Mouse (Mus musculus): ENCODE results near the gene Slc12a9.

The Slc12a9 gene

DNA sequence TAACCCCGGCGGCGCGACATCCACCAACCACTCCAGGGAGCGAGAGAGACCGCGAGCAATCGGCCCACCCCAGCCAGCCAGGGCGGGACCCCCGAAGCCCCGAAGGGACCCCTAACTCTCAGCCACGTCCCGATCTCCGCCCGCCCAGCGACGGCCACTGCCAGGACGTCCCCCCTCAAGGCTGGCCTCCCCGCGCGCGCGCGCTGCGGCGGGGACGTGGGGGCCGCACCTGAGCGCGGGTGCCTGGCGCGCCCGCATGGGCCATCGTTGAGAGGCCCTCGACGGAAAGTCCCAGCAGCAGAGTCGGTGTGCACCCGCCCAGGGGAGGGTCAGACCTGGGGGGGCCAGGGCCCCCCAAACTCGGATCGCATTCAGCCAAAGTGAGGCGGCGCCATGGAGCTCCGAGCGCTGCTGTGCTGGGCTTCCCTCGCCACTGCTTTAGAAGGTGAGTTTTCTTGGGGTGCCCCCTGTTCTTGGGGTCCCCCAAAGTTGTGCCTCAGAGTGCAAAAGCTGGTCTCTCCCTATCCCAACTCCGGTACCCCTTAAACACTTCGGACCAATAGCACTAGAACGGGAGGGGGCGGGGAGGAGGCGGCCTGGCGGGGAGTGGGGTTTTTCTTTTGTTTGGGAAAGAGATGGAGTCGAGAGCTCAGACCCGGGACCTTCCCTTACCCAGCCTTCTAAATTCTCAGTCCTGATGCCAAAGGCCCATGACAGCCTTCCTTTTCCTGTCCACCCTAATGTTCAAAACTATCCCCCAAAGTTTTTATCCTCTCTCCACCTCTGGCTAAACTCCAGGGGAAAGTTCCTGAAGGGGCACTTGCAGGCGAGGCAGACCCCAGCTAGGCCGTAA, 17.0 kb upstream of the Slc12a9 start:
- ChIA-PET CTCF (interaction anchor here in 3 of 4 experiments (0.6 to 2.4 kb wide), 15 partner anchors 12 to 1018 kb away, joined by 3 to 16 read pairs (median 3); partner anchors contain the start of genes Pop7 (in 1 of the 3), Slc12a9 (in 1 of the 3) and Tfr2 (in 1 of the 3)), POLR2A (interaction anchor here in 3 of 4 experiments (0.6 to 4.9 kb wide), 22 partner anchors 8 to 436 kb away, joined by 3 to 76 read pairs (median 4); partner anchors contain the start of genes Slc12a9 (in 3 of the 3), Srrt (in 3 of the 3), Pop7 (in 2 of the 3) and Ache (in 1 of the 3))

DNA sequence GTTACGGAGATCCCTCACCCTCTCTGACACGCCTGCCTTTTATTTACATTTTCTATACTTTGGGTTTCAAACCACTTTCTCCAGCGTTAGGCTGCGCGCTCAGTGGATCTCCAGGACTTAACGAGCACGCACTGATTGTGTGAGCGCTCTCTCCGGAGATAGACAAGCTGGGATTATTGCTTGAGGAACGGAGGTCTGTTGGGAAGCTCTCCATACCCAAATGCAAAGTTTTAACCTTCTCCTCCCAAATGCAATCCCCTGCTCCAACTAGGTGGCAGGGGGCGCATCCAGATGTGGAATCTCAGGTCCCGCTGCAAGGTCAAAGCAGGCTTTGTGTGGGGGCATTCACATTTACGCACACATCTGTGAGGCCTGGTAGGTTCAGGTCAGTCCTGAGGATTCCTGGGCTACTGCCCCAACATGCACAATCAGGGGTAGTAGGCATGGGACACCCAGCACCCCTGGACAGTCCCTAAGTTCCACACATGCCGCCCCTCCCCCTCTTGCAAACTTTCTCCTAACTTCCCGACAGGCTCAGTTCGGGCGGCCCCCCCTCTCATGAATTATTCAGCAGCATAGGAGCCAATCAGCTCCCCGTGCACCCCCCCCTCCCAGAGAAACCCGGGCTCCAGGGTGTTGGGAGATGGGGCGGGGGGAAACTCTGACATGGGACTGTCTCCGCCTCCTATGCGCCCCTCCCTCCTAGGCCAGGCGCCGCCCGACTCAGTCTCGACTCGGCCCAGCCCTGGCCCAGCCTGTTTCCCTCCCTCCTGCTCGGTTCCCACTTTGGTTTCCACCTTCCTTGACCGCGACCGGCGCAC, 16.2 kb upstream of the Slc12a9 start, which contains the start of gene Ephb4:
Gene Ephb4, plus strand, starts transcription at position 726 of the 821 bp plus-strand sequence.
- ChIA-PET POLR2A (interaction anchor here (0.6 to 4.9 kb wide), 28 partner anchors 8 to 436 kb away, joined by 3 to 76 read pairs (median 5); partner anchors contain the start of genes Slc12a9 (in 3 of the 4), Srrt (in 3 of the 4), Pop7 (in 2 of the 4) and Ap1s1 (in 1 of the 4)), CTCF (interaction anchor here (0.6 to 2.4 kb wide), 20 partner anchors 8 to 1017 kb away, joined by 3 to 16 read pairs (median 4); partner anchors contain the start of genes Pop7 (in 1 of the 4), Slc12a9 (in 1 of the 4) and Tfr2 (in 1 of the 4))

DNA sequence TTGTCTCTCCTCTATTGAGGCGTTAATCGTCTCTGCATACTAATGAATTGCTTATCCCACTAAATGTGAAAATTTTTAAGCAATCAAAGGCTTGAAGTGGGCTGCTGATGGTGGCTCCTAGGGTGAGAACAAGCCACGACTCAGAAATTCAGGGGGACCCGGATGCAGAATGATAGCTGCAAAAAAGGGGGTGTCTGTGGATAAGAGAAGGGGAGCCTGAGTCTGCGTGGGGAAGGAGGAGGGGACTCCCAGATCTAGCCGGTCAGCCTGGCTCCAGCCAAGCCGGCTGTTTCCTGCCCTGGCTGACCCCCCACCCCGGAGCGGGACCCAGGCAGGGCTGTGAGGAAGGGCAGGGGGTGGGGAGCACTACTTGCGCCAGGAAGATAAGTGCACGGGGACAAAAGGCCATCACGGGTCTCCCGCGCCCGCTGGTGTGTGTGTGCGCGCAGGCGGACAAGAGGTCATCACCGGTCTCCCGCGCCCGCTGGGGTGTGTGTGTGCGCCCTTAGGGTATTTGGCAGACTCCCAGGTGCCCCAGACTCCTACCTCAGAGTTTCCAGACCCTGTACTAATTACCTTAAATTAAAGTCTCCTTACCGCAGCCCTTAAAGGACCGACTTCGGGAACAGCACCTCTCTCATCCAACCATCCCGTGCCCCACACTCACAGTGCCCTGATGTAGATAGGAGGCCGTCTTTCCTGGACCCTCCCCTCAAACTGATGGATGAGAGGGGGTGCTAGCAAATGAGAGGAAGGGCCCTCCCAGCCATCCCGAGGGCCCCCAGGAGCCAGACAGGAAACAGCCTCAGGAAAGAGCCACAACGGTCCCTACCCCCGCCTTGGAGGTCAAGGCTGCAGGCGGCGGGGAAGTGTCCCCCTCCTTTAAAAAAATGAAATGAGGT, 15.3 kb upstream of the Slc12a9 start:
- ChIA-PET CTCF (interaction anchor here (0.6 to 2.4 kb wide), 12 partner anchors 8 to 580 kb away, joined by 3 to 16 read pairs (median 4); partner anchors contain the start of gene Slc12a9 (in 1 of the 4)), POLR2A (interaction anchor here (0.6 to 4.9 kb wide), 23 partner anchors 9 to 400 kb away, joined by 3 to 76 read pairs (median 5); partner anchors contain the start of genes Slc12a9 (in 3 of the 4), Pop7 (in 2 of the 4) and Srrt (in 2 of the 4))

DNA sequence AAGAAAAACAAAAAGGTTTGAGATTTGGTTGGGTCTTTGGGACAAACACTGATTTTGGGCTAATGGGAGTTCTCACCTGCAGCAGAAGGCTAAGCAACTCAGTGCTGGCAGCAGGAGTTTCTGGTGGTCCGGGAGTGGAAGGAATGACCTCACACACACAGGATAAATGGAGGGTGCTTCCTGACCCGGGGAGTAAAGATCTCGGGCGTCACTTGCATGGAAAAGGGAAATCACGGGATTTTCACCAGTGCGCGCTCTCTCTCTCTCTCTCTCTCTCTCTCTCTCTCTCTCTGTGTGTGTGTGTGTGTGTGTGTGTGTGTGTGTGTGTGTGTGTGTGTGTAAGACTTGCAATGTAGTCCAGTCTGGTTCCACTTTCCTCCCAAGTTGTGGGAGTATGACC, 14.5 kb upstream of the Slc12a9 start:
- ChIA-PET POLR2A (interaction anchor here in 3 of 4 experiments (0.6 to 4.6 kb wide), 3 partner anchors 9 to 399 kb away, joined by 4 to 76 read pairs (median 16); no protein-coding TSS in a partner anchor), CTCF (interaction anchor here in 1 of 4 experiments (2.4 kb wide), 1 partner anchor 28 kb away, joined by 11 read pairs; no protein-coding TSS in a partner anchor)

DNA sequence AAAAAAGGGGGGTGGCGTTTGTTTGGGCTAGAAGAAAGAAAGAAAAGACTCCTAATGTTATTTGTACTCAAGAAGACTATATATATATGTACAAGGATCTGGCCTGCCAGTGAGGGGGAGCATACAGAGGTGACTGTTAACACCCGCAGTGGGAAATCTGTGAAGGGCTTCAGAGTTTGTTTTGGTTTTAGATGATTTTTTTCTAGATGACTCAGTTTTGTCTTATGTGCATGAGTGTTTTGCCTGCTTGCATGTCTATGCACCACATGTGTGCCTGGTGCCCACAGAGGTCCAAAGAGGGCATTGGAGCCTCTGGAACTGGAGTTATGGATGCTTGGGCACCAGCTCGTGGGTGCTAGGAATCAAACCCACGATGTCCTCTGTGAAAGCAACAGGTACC, 13.6 kb upstream of the Slc12a9 start:
- CTCF ChIA-PET, result no interaction called here
- POLR2A ChIA-PET, result interaction anchor here in 1 of 4 experiments (0.9 kb wide), 1 partner anchor 368 kb away, joined by 4 read pairs; no protein-coding TSS in a partner anchor

DNA sequence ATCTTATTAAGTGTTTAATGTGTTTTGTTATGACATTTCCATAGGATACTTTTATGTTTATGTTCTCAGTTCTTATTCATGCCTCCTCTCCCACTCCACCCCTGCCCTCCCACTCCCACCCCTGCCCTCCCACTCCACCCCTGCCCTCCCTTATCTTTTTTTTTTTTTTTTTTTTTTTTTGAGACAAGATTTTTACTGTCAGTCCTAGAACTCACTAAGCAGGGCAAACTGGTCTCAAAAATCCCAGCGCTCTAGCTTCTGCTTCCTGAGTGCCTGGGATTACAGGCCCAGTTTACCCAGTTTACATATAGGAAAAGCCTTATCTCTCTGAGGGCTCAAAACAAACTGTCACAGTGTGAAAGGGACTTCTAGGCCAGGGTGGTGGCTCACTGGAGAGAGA, 13.0 kb upstream of the Slc12a9 start:
- ChIA-PET POLR2A (interaction anchor here in 1 of 4 experiments (0.7 kb wide), 1 partner anchor 16 kb away, joined by 4 read pairs; no protein-coding TSS in a partner anchor), CTCF (interaction anchor here in 1 of 4 experiments (0.6 kb wide), 1 partner anchor 272 kb away, joined by 4 read pairs; no protein-coding TSS in a partner anchor)

DNA sequence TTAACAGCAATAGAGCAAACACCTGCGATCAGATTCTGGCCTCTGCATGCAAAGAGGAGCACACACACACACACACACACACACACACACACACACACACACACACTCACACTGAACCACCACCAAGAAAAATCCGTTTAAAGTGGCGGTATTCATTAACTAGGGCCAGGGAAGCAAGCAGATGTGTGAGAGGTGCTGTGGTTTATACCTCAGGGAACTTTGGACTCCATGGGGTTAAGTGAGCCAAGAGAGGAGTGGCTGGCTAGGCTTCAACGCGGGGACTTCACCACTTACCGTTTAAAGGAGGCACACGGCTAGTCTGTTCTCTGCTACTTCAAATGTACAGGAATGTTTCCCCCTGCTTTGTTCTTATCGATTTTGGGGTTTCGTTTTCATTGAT, 12.4 kb upstream of the Slc12a9 start:
- POLR2A ChIA-PET, result interaction anchor here in 3 of 4 experiments (0.7 to 1.4 kb wide), 4 partner anchors 9 to 1502 kb away, joined by 3 to 5 read pairs (median 4); partner anchors contain the start of gene Slc12a9 (in 1 of the 3)
- CTCF ChIA-PET, result interaction anchor here in 3 of 4 experiments (0.6 to 2.1 kb wide), 7 partner anchors 12 to 295 kb away, joined by 3 to 8 read pairs (median 4); partner anchors contain the start of gene Slc12a9 (in 1 of the 3)

DNA sequence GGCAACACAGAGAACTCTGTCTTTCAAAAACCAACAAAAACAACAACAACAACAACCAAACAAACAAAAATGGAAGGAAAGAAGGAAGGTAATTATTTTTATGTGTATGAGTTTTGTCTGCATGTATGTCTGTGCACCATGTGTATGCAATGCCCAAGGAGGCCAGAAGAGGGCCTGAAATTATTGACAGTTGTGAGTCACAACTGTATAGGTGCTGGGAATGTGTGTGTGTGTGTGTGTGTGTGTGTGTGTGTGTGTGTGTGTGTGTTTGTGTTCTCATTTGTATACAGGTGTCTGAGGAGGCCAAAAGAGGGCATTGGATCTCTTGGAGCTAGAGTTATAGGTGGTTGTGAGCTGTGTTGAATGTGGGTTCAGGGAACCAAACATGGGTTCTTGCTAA, 10.5 kb upstream of the Slc12a9 start:
- POLR2A ChIA-PET, result interaction anchor here in 3 of 4 experiments (0.6 to 1.3 kb wide), 7 partner anchors 10 to 224 kb away, joined by 3 to 7 read pairs (median 4); partner anchors contain the start of gene Slc12a9 (in 2 of the 3)

DNA sequence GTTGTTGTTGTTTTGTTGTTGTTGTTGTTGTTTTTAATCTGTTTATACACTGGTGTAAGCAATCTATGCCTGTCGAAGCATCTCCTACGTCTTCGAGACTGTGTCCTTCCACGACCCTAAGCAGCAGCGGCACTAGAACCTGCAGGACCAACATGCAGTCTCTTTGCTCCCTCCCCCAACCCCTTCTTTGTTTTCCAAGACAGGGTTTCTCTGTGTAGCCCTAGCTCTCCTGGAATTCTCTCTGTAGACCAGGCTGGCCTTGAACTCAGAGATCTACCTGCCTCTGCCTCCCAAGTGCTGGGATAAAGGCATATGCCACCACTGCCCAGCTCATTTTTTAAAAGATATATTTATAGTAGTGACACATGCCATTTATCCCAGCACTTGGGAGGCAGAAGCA, 10.0 kb upstream of the Slc12a9 start:
- POLR2A ChIA-PET, result interaction anchor here in 2 of 4 experiments (0.7 to 1.9 kb wide), 4 partner anchors 9 to 14 kb away, joined by 3 to 7 read pairs (median 4); partner anchors contain the start of gene Slc12a9 (in 1 of the 2)
- CTCF ChIA-PET, result interaction anchor here in 2 of 4 experiments (0.6 to 2.1 kb wide), 2 partner anchors 15 to 1834 kb away, joined by 4 to 8 read pairs; no protein-coding TSS in a partner anchor

More for the DNA sequence above, 10.5 kb upstream of the Slc12a9 start:
- CTCF ChIA-PET, result interaction anchor here in 3 of 4 experiments (0.6 to 2.1 kb wide), 8 partner anchors 10 to 1834 kb away, joined by 3 to 8 read pairs (median 4); partner anchors contain the start of gene Slc12a9 (in 1 of the 3)

DNA sequence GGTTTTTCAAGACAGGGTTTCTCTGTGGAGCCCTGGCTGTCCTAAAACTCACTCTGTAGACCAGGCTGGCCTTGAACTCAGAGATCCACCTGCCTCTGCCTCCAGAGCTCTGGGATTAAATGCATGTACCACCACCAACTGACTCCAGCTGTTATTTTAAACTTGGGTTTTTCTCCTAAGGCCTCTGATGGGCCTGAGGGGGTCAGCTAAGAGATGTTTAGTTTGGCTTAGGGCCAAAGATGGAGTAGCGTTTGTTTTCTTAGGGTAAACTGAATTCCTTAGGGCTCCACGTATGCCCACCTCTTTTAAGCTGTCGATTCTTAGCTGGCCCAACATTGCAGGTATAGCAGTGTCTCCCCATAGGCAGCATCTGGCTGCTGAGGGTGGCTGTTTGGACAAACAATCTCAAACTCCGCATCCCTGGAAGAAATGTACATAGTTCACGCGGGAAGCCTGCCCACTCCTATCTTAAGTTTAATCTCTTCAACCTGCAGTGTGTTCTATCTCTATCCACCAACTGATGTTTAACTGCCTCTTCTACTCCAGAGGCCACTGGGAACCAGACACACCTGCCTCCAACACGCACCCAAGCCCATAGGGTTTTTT, 9.1 kb upstream of the Slc12a9 start:
- ChIA-PET CTCF (interaction anchor here in 1 of 4 experiments (0.7 kb wide), 1 partner anchor 1840 kb away, joined by 3 read pairs; no protein-coding TSS in a partner anchor), POLR2A (interaction anchor here in 1 of 4 experiments (0.7 to 1.9 kb wide), 2 partner anchors 14 to 259 kb away, joined by 3 to 5 read pairs; no protein-coding TSS in a partner anchor)

DNA sequence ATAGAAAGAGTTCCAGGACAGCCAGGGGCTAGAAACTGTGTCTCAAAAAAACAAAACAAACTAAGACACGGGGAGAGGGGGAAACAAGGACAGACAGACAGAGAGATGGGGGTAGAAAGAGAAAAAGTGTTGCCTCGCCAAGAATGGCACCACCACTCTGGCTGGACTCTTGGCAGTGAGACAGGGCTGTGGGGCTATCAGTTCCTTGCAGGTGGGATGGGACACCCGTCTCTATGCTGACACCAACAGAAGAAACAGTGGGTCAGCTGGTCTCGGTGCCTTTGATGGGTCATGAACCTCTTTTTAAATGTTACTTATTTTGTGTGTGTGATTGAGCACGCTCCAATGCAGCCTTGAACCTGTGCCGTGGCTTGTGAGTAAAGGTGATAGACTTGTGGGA, 6.8 kb upstream of the Slc12a9 start:
- CTCF ChIA-PET, result interaction anchor here in 2 of 4 experiments (0.7 to 2.0 kb wide), 2 partner anchors 9 to 14 kb away, joined by 3 to 4 read pairs; no protein-coding TSS in a partner anchor
- POLR2A ChIA-PET, result interaction anchor here in 2 of 4 experiments (1.1 to 5.2 kb wide), 2 partner anchors 10 to 41 kb away, joined by 3 to 76 read pairs; partner anchors contain the start of gene Ephb4 (in 1 of the 2)

DNA sequence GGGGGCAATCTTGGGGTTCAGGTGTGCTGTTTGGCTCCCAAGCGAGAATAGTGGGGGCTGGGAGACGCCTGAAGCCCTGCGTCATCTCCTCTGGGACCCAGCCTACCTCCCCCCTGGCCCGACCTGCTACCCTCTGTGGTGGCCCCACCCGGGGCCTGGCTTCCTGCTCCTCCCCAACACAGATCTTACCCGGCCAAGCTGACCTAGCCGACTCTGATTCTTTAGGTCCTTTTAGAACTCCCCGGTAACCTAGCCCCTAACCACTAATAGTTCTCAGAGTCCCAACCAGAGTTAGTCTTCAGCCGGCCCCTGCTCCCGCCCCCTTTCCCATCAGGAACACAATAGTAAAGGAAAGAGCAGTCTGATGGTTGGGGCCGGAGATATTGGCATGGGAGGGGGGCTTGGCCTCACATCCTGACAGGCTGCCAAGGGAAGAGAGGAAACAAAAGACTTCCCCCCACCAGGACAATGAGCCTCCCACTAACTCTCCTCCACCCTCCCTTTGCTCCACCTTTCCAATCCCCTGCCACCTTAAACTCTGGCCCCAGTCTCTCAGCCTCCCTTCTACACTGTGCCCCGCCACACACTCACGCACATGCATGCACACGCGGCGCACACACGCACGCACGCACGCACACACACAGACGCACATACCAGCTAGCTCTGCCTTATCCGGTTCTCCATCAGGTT, 6.0 kb upstream of the Slc12a9 start:
- ChIA-PET CTCF (interaction anchor here in 2 of 4 experiments (0.6 to 2.0 kb wide), 4 partner anchors 10 to 163 kb away, joined by 3 to 4 read pairs (median 4); partner anchors contain the start of genes Ephb4 (in 1 of the 2) and Pop7 (in 1 of the 2)), POLR2A (interaction anchor here in 3 of 4 experiments (0.6 to 7.2 kb wide), 9 partner anchors 10 to 193 kb away, joined by 3 to 76 read pairs (median 3); partner anchors contain the start of genes Ephb4 (in 3 of the 3) and Pop7 (in 1 of the 3))

DNA sequence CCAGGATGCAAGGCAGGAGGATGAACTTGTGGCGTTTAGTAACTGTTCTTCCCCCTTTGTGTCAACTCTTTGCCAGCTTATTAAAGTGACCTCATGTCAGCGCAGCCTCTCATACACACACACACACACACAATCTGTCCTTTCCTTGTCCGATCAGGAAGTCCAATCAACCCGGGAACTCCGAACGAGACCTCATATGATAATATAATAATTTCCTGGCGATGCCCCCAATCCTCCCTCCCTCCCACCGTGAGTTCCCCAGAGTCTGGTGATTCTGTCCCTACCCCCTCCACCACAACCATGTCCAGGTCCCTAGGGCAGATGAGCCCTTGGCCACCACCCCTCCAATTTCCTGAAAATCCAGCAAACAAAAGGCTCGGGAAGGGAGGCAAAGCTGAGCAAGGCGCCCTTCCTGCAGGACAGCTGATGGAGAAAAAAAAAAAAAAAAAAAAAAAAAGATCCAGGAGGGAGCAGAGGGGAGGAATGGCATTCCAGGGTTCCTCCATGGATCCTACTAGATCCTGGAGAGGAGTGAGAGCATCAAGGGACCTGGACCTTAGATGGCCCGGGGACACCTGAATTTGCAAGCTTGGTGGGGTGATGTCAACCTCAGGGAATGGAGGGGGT, 5.4 kb upstream of the Slc12a9 start:
- ChIA-PET CTCF (interaction anchor here in 3 of 4 experiments (0.6 to 1.2 kb wide), 7 partner anchors 11 to 1044 kb away, joined by 3 to 4 read pairs (median 3); partner anchors contain the start of gene Ephb4 (in 1 of the 3)), POLR2A (interaction anchor here in 3 of 4 experiments (0.6 to 7.2 kb wide), 13 partner anchors 11 to 1376 kb away, joined by 3 to 76 read pairs (median 6); partner anchors contain the start of genes Ephb4 (in 3 of the 3), Pop7 (in 1 of the 3), Srrt (in 1 of the 3) and Ufsp1 (in 1 of the 3))

DNA sequence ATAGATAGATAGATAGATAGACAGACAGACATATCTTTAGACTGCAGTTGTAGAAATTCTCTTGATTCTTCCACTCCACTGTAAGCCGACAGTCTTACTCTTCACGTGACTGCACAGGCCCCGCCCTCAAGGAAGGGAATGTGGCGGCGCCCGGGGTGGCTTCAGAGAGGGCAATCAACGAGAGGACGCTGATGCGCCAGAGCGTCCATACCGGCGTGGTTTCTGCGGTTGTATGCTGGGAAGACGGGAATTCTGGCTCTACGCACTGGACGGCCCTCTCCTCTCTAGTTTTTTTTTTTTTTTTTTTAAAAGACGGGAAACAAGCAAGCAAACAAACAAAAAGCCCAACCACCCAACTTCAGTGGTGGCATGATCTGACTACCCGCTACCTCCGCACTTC, 4.9 kb upstream of the Slc12a9 start:
- CTCF ChIA-PET, result interaction anchor here (0.6 to 1.6 kb wide), 10 partner anchors 11 to 1043 kb away, joined by 3 to 10 read pairs (median 3); partner anchors contain the start of gene Ephb4 (in 1 of the 4)

More for the DNA sequence above, 4.9 kb upstream of the Slc12a9 start:
- POLR2A ChIA-PET, result interaction anchor here in 3 of 4 experiments (0.8 to 7.2 kb wide), 20 partner anchors 12 to 1376 kb away, joined by 3 to 76 read pairs (median 6); partner anchors contain the start of genes Ephb4 (in 3 of the 3), Pop7 (in 2 of the 3), Ache (in 1 of the 3) and Srrt (in 1 of the 3)
